Mouse (Mus musculus) liver, embryonic 18 days (tissue): ENCODE measurements around the gene Rhox11. TPM values are rescaled to one million over a fixed set of nuclear protein-coding genes. Genes with fewer than 3 reads are reported as not detected.

ENCODE experiments used
- polyA plus RNA-seq: library from polyadenylated mRNA; depleted of rRNA; stranded (reverse); fragments of >200 nt; gene quantifications from 2 replicates; pipeline ENCODE4 v1.2.3, GENCODE M21; 2012; rRNA removed

The Rhox11 gene
- polyA plus RNA-seq = not detected in 2 replicates

GRCm38 (mm10) chrX:38085041-38085440 lies at the start of gene Rhox11:
TSS of gene Rhox11 (minus strand) at chrX:38085141.

GRCm38 (mm10) chrX:38120982-38121381 lies 36.0 kb upstream of the Rhox11 start, which contains the start of gene Rhox13:
TSS of gene Rhox13 (plus strand) at chrX:38121219.

GRCm38 (mm10) chrX:38110807-38111206 lies 25.9 kb upstream of the Rhox11 start, which contains the start of gene Rhox12:
TSS of gene Rhox12 (minus strand) at chrX:38110907.

GRCm38 (mm10) chrX:38066175-38066574 lies 18.8 kb downstream of the Rhox11 start, which contains the start of gene Rhox10:
TSS of gene Rhox10 (plus strand) at chrX:38066475.

GRCm38 (mm10) chrX:38043014-38043413 lies 41.9 kb downstream of the Rhox11 start, which contains the start of gene Btg1-ps2:
TSS of gene Btg1-ps2 (minus strand) at chrX:38043114.

Other genes with a start within 250 kb of the Rhox11 start
- gene Rhox8, start 206.2 kb downstream of the Rhox11 start, polyA plus RNA-seq = not detected in 2 replicates
- not detected in 2 replicates for gene Rhox7b, start 187.9 kb downstream of the Rhox11 start, polyA plus RNA-seq
- gene Rhox9, start 183.4 kb downstream of the Rhox11 start, polyA plus RNA-seq = not detected in 2 replicates
- not detected in 2 replicates for gene Btg1-ps1, start 66.3 kb downstream of the Rhox11 start, polyA plus RNA-seq
- not detected in 2 replicates for gene Btg1-ps2, start 42.0 kb downstream of the Rhox11 start, polyA plus RNA-seq
- gene Rhox10, start 18.7 kb downstream of the Rhox11 start, polyA plus RNA-seq = not detected in 2 replicates
- not detected in 2 replicates for gene Rhox12, start 25.8 kb upstream of the Rhox11 start, polyA plus RNA-seq
- not detected in 2 replicates for gene Rhox13, start 36.1 kb upstream of the Rhox11 start, polyA plus RNA-seq
- gene Zbtb33, start 104.7 kb upstream of the Rhox11 start, polyA plus RNA-seq = 2.4 and 2.6 TPM in 2 replicates
- gene Tmem255a, start 167.3 kb upstream of the Rhox11 start, polyA plus RNA-seq = 1.1 TPM in 2 replicates
- gene Atp1b4, start 231.0 kb upstream of the Rhox11 start, polyA plus RNA-seq = 0.04 TPM in 1 of 2 replicates, not detected in the other